Mouse (Mus musculus) lung, adult 2 months (tissue): Measurements from ENCODE around the gene Asic4.
A peak's percentile ranks its signal among the peaks of the same experiment; 100 is the strongest.

ENCODE experiments used
- CTCF ChIP-seq: fragments of 200-500 bp; IDR thresholded peaks from 2 replicates; pipeline ENCODE4 v1.5.1; 2011; ENCODE audit warnings: mild to moderate bottlenecking, low read length, control low read depth; ENCODE audit not compliant: insufficient read depth
- POLR2A ChIP-seq: fragments of 200-500 bp; IDR thresholded peaks from 2 replicates; pipeline ENCODE4 v1.6.1; 2011; ENCODE audit warnings: low read depth, mild to moderate bottlenecking, control low read depth, low read length, borderline replicate concordance; ENCODE audit errors: extremely low read depth

DNA sequence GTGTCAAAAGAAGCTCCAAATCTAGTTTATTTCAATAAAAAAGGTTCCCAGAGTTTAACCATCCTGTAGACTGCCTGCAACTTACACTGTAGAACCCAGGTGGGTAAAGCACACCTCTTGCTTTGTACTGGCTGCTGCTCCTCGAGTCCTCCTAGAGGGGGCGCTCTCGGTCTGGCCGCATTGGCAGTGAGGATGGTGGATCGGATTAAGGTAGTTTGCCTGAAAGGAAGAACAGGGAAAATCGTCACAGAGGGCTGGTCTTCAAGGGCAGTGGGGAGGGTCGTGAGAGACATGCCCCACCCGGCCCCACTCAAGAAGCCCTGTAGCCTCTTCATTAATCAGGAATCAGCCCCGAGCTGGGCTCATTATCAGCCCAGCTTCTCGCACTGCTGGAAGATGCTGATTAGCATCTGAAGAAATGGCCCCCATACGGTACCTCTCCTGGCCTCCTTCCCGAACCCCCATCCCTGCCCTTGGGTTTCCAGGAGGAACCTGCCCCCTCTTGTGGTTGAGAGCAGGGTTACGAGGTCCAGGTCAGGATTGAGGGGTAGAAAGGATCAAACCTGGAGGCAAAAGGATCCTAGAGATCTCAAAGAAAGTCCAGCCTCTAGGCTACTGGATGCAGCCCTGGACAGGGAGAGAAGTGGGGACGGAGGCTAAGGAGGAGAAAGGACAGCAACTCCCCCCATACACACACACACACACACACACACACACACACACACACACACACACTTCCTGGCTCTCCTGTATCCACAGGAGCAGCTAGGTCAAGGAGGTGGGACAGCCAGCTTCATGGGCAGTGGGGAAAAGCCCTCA lies 6.7 kb downstream of the Asic4 start:
- TF ChIP-seq CTCF = 0 out of 2 replicates have a peak, but pooled peaks have one; percentile 8
- no peak for TF ChIP-seq POLR2A
